Mouse (Mus musculus): ENCODE results near the gene Krtap11-1. TPM values are rescaled to one million over a fixed set of nuclear protein-coding genes. Genes with fewer than 3 reads are reported as not detected.

The Krtap11-1 gene
- polyA plus RNA-seq (2014; fragmentation: Illumina TruSeq; extraction: RNeasy Lipid Tissue Mini Kit (QIAGEN cat#74804); ENCODE audit: low read depth, low replicate concordance), result not detected

DNA sequence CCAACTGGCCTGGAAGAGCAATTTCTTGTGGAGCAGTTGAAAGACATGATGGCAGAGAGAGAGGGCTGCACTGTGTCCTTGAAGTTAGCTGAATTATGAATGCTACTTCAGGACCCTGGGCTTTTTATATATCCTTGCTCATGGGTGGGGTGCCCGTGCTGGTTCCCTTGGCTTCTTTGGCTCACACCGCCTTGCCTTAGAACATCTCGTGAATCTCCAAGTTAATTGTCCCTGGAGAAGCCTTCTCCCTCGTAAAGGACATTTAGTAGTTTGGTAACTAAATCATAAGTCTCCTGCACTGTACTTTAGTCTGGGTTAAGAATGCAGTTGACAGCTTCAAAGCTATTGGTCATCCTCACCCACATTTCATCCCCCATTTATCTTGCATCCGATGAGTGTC is at the start of gene Krtap11-1:
Gene Krtap11-1, minus strand, starts transcription at position 101 of the 400 bp plus-strand sequence.

Other genes with a start within 250 kb of the Krtap11-1 start
- not detected for gene Krtap21-1, start 167.3 kb downstream of the Krtap11-1 start, polyA plus RNA-seq (2014; fragmentation: Illumina TruSeq; extraction: RNeasy Lipid Tissue Mini Kit (QIAGEN cat#74804); ENCODE audit: low read depth, low replicate concordance)
- gene Krtap6-2, start 151.1 kb downstream of the Krtap11-1 start, polyA plus RNA-seq (2014; fragmentation: Illumina TruSeq; extraction: RNeasy Lipid Tissue Mini Kit (QIAGEN cat#74804); ENCODE audit: low read depth, low replicate concordance), result not detected
- not detected for gene Krtap8-1, start 83.2 kb downstream of the Krtap11-1 start, polyA plus RNA-seq (2014; fragmentation: Illumina TruSeq; extraction: RNeasy Lipid Tissue Mini Kit (QIAGEN cat#74804); ENCODE audit: low read depth, low replicate concordance)
- gene Krtap7-1, start 62.9 kb downstream of the Krtap11-1 start, polyA plus RNA-seq (2014; fragmentation: Illumina TruSeq; extraction: RNeasy Lipid Tissue Mini Kit (QIAGEN cat#74804); ENCODE audit: low read depth, low replicate concordance), result not detected

All from sigmoid colon, adult 10 weeks (tissue).